Mouse (Mus musculus) urinary bladder, postnatal 10 days (tissue): ENCODE measurements around the gene Gm13305.
"Not testable (repeated sequence)": the region's sequence is repeated elsewhere in the genome, so short reads cannot be mapped to it uniquely, and the experiment has no call there.

ENCODE experiments used
- DNase-seq: peaks from one replicate; pipeline ENCODE4 v3.0.0; 2022; ENCODE audit warnings: low spot score

Gm13305 gene

GRCm38 (mm10) chr4:42168503-42168902 lies at the start of gene Gm13305:
Gene Gm13305 (minus strand): TSS chr4:42168603.
- DNase-seq = not testable (repeated sequence)

- not testable (repeated sequence) for DNase-seq
These were observed 16.6 kb upstream of the Gm13305 start for GRCm38 (mm10) chr4:42184980-42185372.

- not testable (repeated sequence) for DNase-seq
These were observed 16.0 kb upstream of the Gm13305 start for GRCm38 (mm10) chr4:42184324-42184979.

GRCm38 (mm10) chr4:42183234-42184197 lies 15.1 kb upstream of the Gm13305 start:
- not testable (repeated sequence) for DNase-seq

GRCm38 (mm10) chr4:42178243-42178642 lies 9.8 kb upstream of the Gm13305 start:
- DNase-seq = not testable (repeated sequence)

GRCm38 (mm10) chr4:42153136-42153535 lies 15.3 kb downstream of the Gm13305 start, which contains the start of gene Gm13306:
Gene Gm13306 (plus strand): TSS chr4:42153436.
- DNase-seq = not testable (repeated sequence)

- not testable (repeated sequence) for DNase-seq
These were observed 53.9 kb downstream of the Gm13305 start, which contains the start of gene Gm13304 for GRCm38 (mm10) chr4:42114517-42114916. Gene Gm13304 (plus strand): TSS chr4:42114817.
